Mouse (Mus musculus) adrenal gland, postnatal 10 days (tissue): ENCODE results near the gene Gsdma. TPM values are rescaled to one million over a fixed set of nuclear protein-coding genes. Genes with fewer than 3 reads are reported as not detected.
A peak's percentile ranks its signal among the peaks of the same experiment; 100 is the strongest.

Source experiments
- DNase-seq: peaks from one replicate; pipeline ENCODE4 v3.0.0; 2021; ENCODE audit warnings: mixed read lengths
- total RNA-seq, 2 experiments: library from RNA; stranded (reverse); gene quantifications; 2 replicates each; pipeline ENCODE4 v1.2.3; 2021

The Gsdma gene
- total RNA-seq, 2 experiments from 2014 or later, result not detected

GRCm38 (mm10) chr11:98681186-98681585, 17.0 kb downstream of the Gsdma start:
- DNase-seq, result no peak

- peak; percentile 98 for DNase-seq
These were observed 17.9 kb downstream of the Gsdma start, which contains the start of gene Psmd3 for GRCm38 (mm10) chr11:98681786-98682745. TSS of gene Psmd3 (plus strand) at chr11:98682554.

GRCm38 (mm10) chr11:98682811-98683210, 18.7 kb downstream of the Gsdma start:
- DNase-seq, result no peak

GRCm38 (mm10) chr11:98685642-98686041, 21.5 kb downstream of the Gsdma start:
- DNase-seq, result no peak

- DNase-seq, result no peak
These were observed 22.8 kb downstream of the Gsdma start for GRCm38 (mm10) chr11:98686976-98687375.

GRCm38 (mm10) chr11:98688009-98688408, 23.9 kb downstream of the Gsdma start:
- DNase-seq, result no peak

GRCm38 (mm10) chr11:98693201-98693600, 29.1 kb downstream of the Gsdma start:
- no peak for DNase-seq

- no peak for DNase-seq
These were observed 29.6 kb downstream of the Gsdma start for GRCm38 (mm10) chr11:98693746-98694145.

GRCm38 (mm10) chr11:98694301-98694700, 30.1 kb downstream of the Gsdma start:
- DNase-seq, result no peak

- no peak for DNase-seq
These were observed 31.3 kb downstream of the Gsdma start for GRCm38 (mm10) chr11:98695408-98695807.

GRCm38 (mm10) chr11:98696454-98697216, 32.5 kb downstream of the Gsdma start:
- no peak for DNase-seq

GRCm38 (mm10) chr11:98697225-98697624, 33.1 kb downstream of the Gsdma start:
- no peak for DNase-seq

GRCm38 (mm10) chr11:98698849-98699640, 34.9 kb downstream of the Gsdma start:
- no peak for DNase-seq

GRCm38 (mm10) chr11:98699911-98700310, 35.8 kb downstream of the Gsdma start:
- DNase-seq, result peak; percentile 88

- no peak for DNase-seq
These were observed 37.1 kb downstream of the Gsdma start, which contains the start of gene Csf3 for GRCm38 (mm10) chr11:98701213-98701670. TSS of gene Csf3 (plus strand) at chr11:98701263.

- DNase-seq, result no peak
These were observed 38.2 kb downstream of the Gsdma start for GRCm38 (mm10) chr11:98702323-98702722.

GRCm38 (mm10) chr11:98705021-98705420, 40.9 kb downstream of the Gsdma start:
- no peak for DNase-seq

- DNase-seq, result no peak
These were observed 43.5 kb downstream of the Gsdma start for GRCm38 (mm10) chr11:98707401-98708281.

- no peak for DNase-seq
These were observed 44.3 kb downstream of the Gsdma start for GRCm38 (mm10) chr11:98708282-98708956.

GRCm38 (mm10) chr11:98709001-98709741, 45.0 kb downstream of the Gsdma start:
- no peak for DNase-seq
